Mouse (Mus musculus) liver, adult 2 months (tissue): ENCODE data around the gene Slc35e4. TPM values are rescaled to one million over a fixed set of nuclear protein-coding genes. Genes with fewer than 3 reads are reported as not detected.
A peak's percentile ranks its signal among the peaks of the same experiment; 100 is the strongest.

Experiments used
- DNase-seq: peaks from one replicate; pipeline ENCODE4 v3.0.0-alpha.2; 2011; ENCODE audit warnings: low read depth, low spot score; ENCODE audit errors: extremely low read depth
- H3K27ac ChIP-seq: fragments of 200-500 bp; replicated peaks from 2 replicates; pipeline ENCODE4 v1.5.1; 2012; ENCODE audit warnings: low read depth, mild to moderate bottlenecking, control low read depth, inconsistent platforms, low read length; ENCODE audit not compliant: insufficient read depth
- H3K27me3 ChIP-seq: fragments of 200-500 bp; 2 replicates; pipeline ENCODE4 v1.6.1; 2012; ENCODE audit warnings: mild to moderate bottlenecking, moderate library complexity, low read length, inconsistent platforms; ENCODE audit not compliant: control insufficient read depth, insufficient read depth
- H3K36me3 ChIP-seq: fragments of 200-500 bp; 2 replicates; pipeline ENCODE4 v1.6.1; 2012; ENCODE audit warnings: low read length, inconsistent platforms; ENCODE audit not compliant: control insufficient read depth, insufficient read depth
- H3K4me1 ChIP-seq: fragments of 200-500 bp; 2 replicates; pipeline ENCODE4 v1.6.1; 2011; ENCODE audit warnings: low read length; ENCODE audit not compliant: control insufficient read depth, insufficient read depth
- H3K4me3 ChIP-seq: fragments of 200-500 bp; 2 replicates; pipeline ENCODE4 v1.5.1; 2011; ENCODE audit warnings: low read depth, mild to moderate bottlenecking, control low read depth, low read length, moderate library complexity; ENCODE audit not compliant: insufficient read depth
- H3K79me2 ChIP-seq: fragments of 200-500 bp; 2 replicates; pipeline ENCODE4 v1.6.1; 2012; ENCODE audit warnings: inconsistent platforms, mild to moderate bottlenecking, low read length, moderate library complexity; ENCODE audit not compliant: control insufficient read depth, insufficient read depth
- H3K9ac ChIP-seq: fragments of 200-500 bp; 2 replicates; pipeline ENCODE4 v1.6.1; 2012; ENCODE audit warnings: low read depth, mild to moderate bottlenecking, control low read depth, inconsistent platforms, low read length
- CTCF ChIP-seq: fragments of 200-500 bp; IDR thresholded peaks from 2 replicates; pipeline ENCODE4 v1.5.1; 2011; ENCODE audit warnings: low read depth, low read length, control low read depth
- POLR2A ChIP-seq: fragments of 200-500 bp; IDR thresholded peaks from 2 replicates; pipeline ENCODE4 v1.6.1; 2011; ENCODE audit warnings: low read length, control low read depth; ENCODE audit not compliant: insufficient read depth; ENCODE audit errors: extremely low read depth
- WGBS: fragments of 180-500 bp; shearing (Covaris S2); methylation state at CpG from one replicate; pipeline ENCODE4 v1.1.7; 2018; 5-methylcytosine and 5-hydroxymethylcytosine counted together
- polyA plus RNA-seq: library from polyadenylated mRNA; depleted of rRNA; stranded (reverse); fragments of >200 nt; gene quantifications from 2 replicates; pipeline ENCODE4 v1.2.3, GENCODE M21; 2012
- total RNA-seq: library from RNA; depleted of rRNA; stranded (reverse); fragments of >200 nt; gene quantifications from 2 replicates; pipeline ENCODE4 v1.2.3, GENCODE M21; 2014

Slc35e4 gene
- total and polyA plus RNA-seq, 2 experiments, result 0.18 to 0.46 TPM

DNA sequence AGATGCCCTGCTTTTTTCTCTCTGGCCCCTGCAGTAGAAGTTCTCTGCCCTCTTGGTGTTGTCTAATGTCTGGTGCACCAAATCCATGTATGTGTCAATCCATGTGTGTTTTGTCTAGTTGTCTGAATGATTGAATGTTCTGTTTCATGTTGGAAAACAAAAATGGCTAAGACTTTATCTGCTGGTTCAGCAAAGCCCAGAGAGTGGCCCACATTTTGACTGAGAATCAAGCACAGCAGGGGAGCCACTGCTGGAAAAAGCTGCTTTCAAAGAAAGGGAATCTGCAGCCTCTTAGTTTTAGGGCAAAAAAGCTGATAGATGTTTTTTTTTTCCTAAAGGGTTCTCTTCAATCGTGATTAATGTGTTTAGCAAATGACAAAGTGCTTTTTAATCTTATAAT is 31.9 kb upstream of the Slc35e4 start:
- no peaks in the 10 kb centered on the region for H3K36me3 ChIP-seq
- H3K4me3 ChIP-seq, result no peak overlapping the region
- no peak for DNase-seq
- no peak for TF ChIP-seq POLR2A
- TF ChIP-seq CTCF, result no peak
- no peak overlapping the region for H3K9ac ChIP-seq
- WGBS, result 22% methylated on average over 1 of the region's 1 CpGs
- no peak overlapping the region for H3K27ac ChIP-seq
- no peaks in the 10 kb centered on the region for H3K4me1 ChIP-seq
- no peaks in the 10 kb centered on the region for H3K27me3 ChIP-seq
- no peaks in the 10 kb centered on the region for H3K79me2 ChIP-seq

DNA sequence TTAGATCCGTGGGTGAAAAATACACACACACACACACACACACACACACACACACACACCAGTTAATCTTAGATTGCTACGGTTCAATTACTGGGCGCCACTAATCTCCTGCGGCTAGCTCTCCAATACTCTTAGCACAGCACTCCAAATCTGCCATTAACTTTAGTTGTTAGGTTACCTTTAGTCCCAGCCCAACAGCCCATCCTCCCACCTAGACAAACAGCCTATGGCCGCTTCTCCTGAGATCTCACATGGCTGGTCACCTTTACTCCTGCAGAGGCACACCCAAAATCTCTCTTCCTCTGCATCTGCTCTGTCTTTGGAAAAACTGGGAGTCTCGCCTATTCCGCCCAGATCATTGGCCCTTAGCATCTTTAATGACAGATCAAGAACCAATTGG is 26.9 kb upstream of the Slc35e4 start:
- H3K36me3 ChIP-seq, result no peaks in the 10 kb centered on the region
- no peaks in the 10 kb centered on the region for H3K27me3 ChIP-seq
- TF ChIP-seq POLR2A (no peak), CTCF (no peak)
- WGBS, result 93% methylated on average over 7 of the region's 7 CpGs
- DNase-seq, result no peak
- no peak overlapping the region for H3K27ac ChIP-seq
- no peaks in the 10 kb centered on the region for H3K4me1 ChIP-seq
- H3K4me3 ChIP-seq, result no peak overlapping the region
- no peaks in the 10 kb centered on the region for H3K79me2 ChIP-seq
- H3K9ac ChIP-seq, result no peak overlapping the region

- 49% methylated on average over 13 of the region's 13 CpGs for WGBS
- no peak for TF ChIP-seq POLR2A
- no peak for TF ChIP-seq CTCF
- peak; percentile 93 for DNase-seq
- H3K9ac ChIP-seq, result no peak overlapping the region
- no peaks in the 10 kb centered on the region for H3K79me2 ChIP-seq
- H3K27me3 ChIP-seq, result no peaks in the 10 kb centered on the region
- H3K27ac ChIP-seq, result peak overlapping the region; percentile 24
- H3K4me1 ChIP-seq, result no peaks in the 10 kb centered on the region
- H3K36me3 ChIP-seq, result no peaks in the 10 kb centered on the region
- H3K4me3 ChIP-seq, result no peak overlapping the region
Measured at GRCm38 (mm10) chr11:3937321-3937874, 22.9 kb upstream of the Slc35e4 start.

DNA sequence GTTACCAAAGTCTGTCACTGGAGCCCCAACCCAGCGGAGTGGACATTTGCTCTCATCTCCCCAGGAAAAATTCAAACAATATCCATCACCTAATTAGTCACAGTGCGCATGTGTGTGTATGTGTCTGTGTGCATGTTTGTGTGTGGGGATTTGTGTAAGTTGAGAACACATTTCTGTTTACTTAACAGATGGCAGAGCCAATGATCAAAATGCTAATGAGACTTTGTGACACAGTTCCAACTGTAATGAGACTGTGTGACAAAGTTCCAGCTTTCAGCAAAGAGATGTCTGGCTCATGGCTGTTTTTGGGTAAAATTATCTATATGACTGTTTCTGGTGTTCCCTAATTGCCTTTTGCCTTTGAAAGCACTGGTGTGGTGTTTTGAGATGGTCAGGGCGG is 21.9 kb upstream of the Slc35e4 start:
- Histone ChIP-seq H3K79me2 (no peaks in the 10 kb centered on the region), H3K9ac (no peak overlapping the region), H3K4me1 (0 out of 2 replicates have a peak, but pooled peaks cover 1% of the 10 kb centered on the region), H3K4me3 (no peak overlapping the region), H3K27me3 (no peaks in the 10 kb centered on the region), H3K36me3 (no peaks in the 10 kb centered on the region), H3K27ac (no peak overlapping the region)
- DNase-seq, result peak; percentile 44
- TF ChIP-seq CTCF, result no peak
- no peak for TF ChIP-seq POLR2A
- 93% methylated on average over 3 of the region's 3 CpGs for WGBS

DNA sequence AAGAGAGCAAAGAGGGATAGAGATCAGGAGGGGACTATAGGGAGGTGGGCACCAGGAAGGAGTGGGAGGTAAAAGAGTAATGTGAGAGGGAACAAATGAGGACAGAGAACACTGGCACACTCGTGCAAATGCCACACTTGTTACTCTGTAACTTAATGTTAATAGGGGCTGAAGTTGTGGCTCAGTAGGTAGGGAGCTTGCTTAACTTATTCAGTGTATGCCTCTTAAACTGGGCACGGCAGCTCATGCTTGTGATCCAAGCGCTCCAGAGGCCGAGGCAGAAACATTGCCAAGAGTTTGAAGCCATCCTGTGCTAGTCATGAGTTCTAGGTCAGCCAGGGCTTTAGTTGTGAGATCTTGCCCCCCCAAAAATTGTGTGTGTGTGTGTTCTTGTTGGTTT is 20.7 kb upstream of the Slc35e4 start:
- no peaks in the 10 kb centered on the region for H3K79me2 ChIP-seq
- 77% methylated on average over 4 of the region's 4 CpGs for WGBS
- H3K27ac ChIP-seq, result no peak overlapping the region
- H3K9ac ChIP-seq, result no peak overlapping the region
- DNase-seq, result no peak
- 0 out of 2 replicates have a peak, but pooled peaks cover 3% of the 10 kb centered on the region for H3K4me1 ChIP-seq
- no peaks in the 10 kb centered on the region for H3K36me3 ChIP-seq
- no peak for TF ChIP-seq POLR2A
- no peak for TF ChIP-seq CTCF
- no peak overlapping the region for H3K4me3 ChIP-seq
- no peaks in the 10 kb centered on the region for H3K27me3 ChIP-seq

GRCm38 (mm10) chr11:3933756-3934285 is 19.4 kb upstream of the Slc35e4 start:
- 86% methylated on average over 9 of the region's 9 CpGs for WGBS
- no peaks in the 10 kb centered on the region for H3K36me3 ChIP-seq
- H3K9ac ChIP-seq, result no peak overlapping the region
- no peaks in the 10 kb centered on the region for H3K27me3 ChIP-seq
- no peaks in the 10 kb centered on the region for H3K79me2 ChIP-seq
- H3K4me1 ChIP-seq, result peaks cover 3% of the 10 kb centered on the region; the same call in 1 of the 2 replicates
- TF ChIP-seq CTCF (no peak), POLR2A (no peak)
- no peak overlapping the region for H3K27ac ChIP-seq
- no peak for DNase-seq
- no peak overlapping the region for H3K4me3 ChIP-seq
